ENCODE assay signal across 10 mouse cellular contexts in genomic region chr5:57899018-57899614, GRCm38 (mm10).
A peak's percentile ranks its signal among the peaks of the same experiment; 100 is the strongest.
DNase-seq lines count a peak whose midpoint lies in the region; ATAC-seq and TF ChIP-seq lines count a peak whose summit lies in the region.
"Had no signal": no experiment of that assay in that cellular context is flagged by ENCODE, and none has a peak within 500 bp of the region (broad histone marks: within the 10 kb centered on the region; RNA-seq: fewer than 3 reads in every experiment).

No protein-coding gene starts in this region.

- no peaks in the 10 kb centered on the region for H3K9me3 ChIP-seq in lung, embryonic 14.5 days (ENCODE audit: low read depth, low read length)
- H3K9me3 ChIP-seq in hindbrain, embryonic 10.5 days, result no peaks in the 10 kb centered on the region
- no peaks in the 10 kb centered on the region for H3K9me3 ChIP-seq in midbrain, postnatal 0 days (ENCODE audit: low read length)
- H3K9me3 ChIP-seq: lung, embryonic 15.5 days had no signal

- TF ChIP-seq CTCF in lung, embryonic 14.5 days (IDR thresholded peaks at IDR 0.05; ENCODE audit: low read depth), result no peak
- no peak for TF ChIP-seq CTCF in midbrain, postnatal 0 days (IDR thresholded peaks at IDR 0.05)

- peak; percentile 26 for DNase-seq in lung, embryonic 14.5 days
- no peak for DNase-seq in lung, postnatal 25 days (ENCODE audit: low spot score)
- peak; percentile 10 for DNase-seq in c-Kit-positive CD71-negative TER-119-negative erythroid progenitor cells, embryonic 14.5 days (ENCODE audit: low read depth)
- peak; percentile 20 to 34 for DNase-seq in left cerebral cortex, adult 9 months (ENCODE audit: low spot score in 2 of 2)
- peak; percentile 6 to 25 for DNase-seq in right cerebral cortex, postnatal 36 days (ENCODE audit: low spot score in 2 of 2)
- no peak for DNase-seq in hindbrain, embryonic 10.5 days (ENCODE audit: low spot score)
- no peak for DNase-seq in embryo, embryonic 11 days
- DNase-seq in midbrain, postnatal 0 days (ENCODE audit: low spot score), result no peak
- DNase-seq: kidney, adult 2 months had no signal

- WGBS in lung, embryonic 14.5 days, result 35% methylated on average over 7 of the region's 7 CpGs
- WGBS in hindbrain, embryonic 10.5 days, result 82% methylated on average over 7 of the region's 7 CpGs
- WGBS in midbrain, postnatal 0 days, result 78% methylated on average over 7 of the region's 7 CpGs

- H3K27me3 ChIP-seq in lung, embryonic 14.5 days (ENCODE audit: insufficient read depth, low read length), result no peaks in the 10 kb centered on the region
- no peaks in the 10 kb centered on the region for H3K27me3 ChIP-seq in hindbrain, embryonic 10.5 days (ENCODE audit: insufficient read depth, poor library complexity, severe bottlenecking)
- no peaks in the 10 kb centered on the region for H3K27me3 ChIP-seq in midbrain, postnatal 0 days (ENCODE audit: insufficient read depth, low read length)
- H3K27me3 ChIP-seq: lung, embryonic 15.5 days had no signal

- no peak overlapping the region for H3K9ac ChIP-seq in lung, embryonic 14.5 days
- H3K9ac ChIP-seq in midbrain, postnatal 0 days (replicated peaks; ENCODE audit: low read length, poor library complexity, severe bottlenecking), result no peak overlapping the region
- H3K9ac ChIP-seq: lung, embryonic 15.5 days had no signal

- H3K4me2 ChIP-seq in lung, embryonic 14.5 days, result no peak overlapping the region
- H3K4me2 ChIP-seq in midbrain, postnatal 0 days (ENCODE audit: low read depth, low read length, poor library complexity, severe bottlenecking), result no peak overlapping the region
- H3K4me2 ChIP-seq: lung, embryonic 15.5 days had no signal

- H3K27ac ChIP-seq in lung, embryonic 14.5 days (ENCODE audit: low read depth), result no peak overlapping the region
- H3K27ac ChIP-seq in hindbrain, embryonic 10.5 days, result no peak overlapping the region
- H3K27ac ChIP-seq in midbrain, postnatal 0 days (ENCODE audit: low read depth, low read length), result no peak overlapping the region
- H3K27ac ChIP-seq: lung, embryonic 15.5 days had no signal

- peak; percentile 52; the same call in 1 of the 2 replicates for ATAC-seq in lung, embryonic 14.5 days (ENCODE audit: insufficient read depth)
- no peak for ATAC-seq in midbrain, postnatal 0 days (ENCODE audit: low FRiP score)

- H3K4me1 ChIP-seq in lung, embryonic 14.5 days (ENCODE audit: insufficient read depth), result no peaks in the 10 kb centered on the region
- H3K4me1 ChIP-seq in hindbrain, embryonic 10.5 days (replicated peaks), result no peaks in the 10 kb centered on the region
- H3K4me1 ChIP-seq in midbrain, postnatal 0 days (ENCODE audit: insufficient read depth, low read length), result no peaks in the 10 kb centered on the region
- H3K4me1 ChIP-seq: lung, embryonic 15.5 days had no signal

- H3K4me3 ChIP-seq in lung, embryonic 14.5 days (ENCODE audit: low read depth, low read length), result no peak overlapping the region
- no peak overlapping the region for H3K4me3 ChIP-seq in hindbrain, embryonic 10.5 days
- H3K4me3 ChIP-seq in midbrain, postnatal 0 days (ENCODE audit: low read depth, low read length), result no peak overlapping the region
- H3K4me3 ChIP-seq: lung, embryonic 15.5 days had no signal

- no peaks in the 10 kb centered on the region for H3K36me3 ChIP-seq in lung, embryonic 14.5 days (ENCODE audit: insufficient read depth)
- no peaks in the 10 kb centered on the region for H3K36me3 ChIP-seq in hindbrain, embryonic 10.5 days
- H3K36me3 ChIP-seq in midbrain, postnatal 0 days (ENCODE audit: insufficient read depth, low read length), result no peaks in the 10 kb centered on the region
- H3K36me3 ChIP-seq: lung, embryonic 15.5 days had no signal

Comparison
In these comparisons a context has a peak if more than half of its experiments do, and no peak if none do; other contexts are left out.
1. DNase-seq: peak in lung, embryonic 14.5 days (single experiment), c-Kit-positive CD71-negative TER-119-negative erythroid progenitor cells, embryonic 14.5 days (single experiment), left cerebral cortex, adult 9 months (2 of 2) and right cerebral cortex, postnatal 36 days (2 of 2); none in lung, postnatal 25 days (single experiment), hindbrain, embryonic 10.5 days (single experiment), embryo, embryonic 11 days (single experiment) and midbrain, postnatal 0 days (single experiment).